Mouse (Mus musculus): ENCODE data around the gene Gm37240. TPM values are rescaled to one million over a fixed set of nuclear protein-coding genes. Genes with fewer than 3 reads are reported as not detected.

Gm37240 gene
- total RNA-seq, 4 experiments from 2014 or later = 1.8 to 2.0 TPM; not detected in 2

- no peak for DNase-seq (ENCODE audit: low spot score in 2 of 2)
These were observed 59.5 kb downstream of the Gm37240 start for GRCm38 (mm10) chr3:85827815-85828214.

DNA sequence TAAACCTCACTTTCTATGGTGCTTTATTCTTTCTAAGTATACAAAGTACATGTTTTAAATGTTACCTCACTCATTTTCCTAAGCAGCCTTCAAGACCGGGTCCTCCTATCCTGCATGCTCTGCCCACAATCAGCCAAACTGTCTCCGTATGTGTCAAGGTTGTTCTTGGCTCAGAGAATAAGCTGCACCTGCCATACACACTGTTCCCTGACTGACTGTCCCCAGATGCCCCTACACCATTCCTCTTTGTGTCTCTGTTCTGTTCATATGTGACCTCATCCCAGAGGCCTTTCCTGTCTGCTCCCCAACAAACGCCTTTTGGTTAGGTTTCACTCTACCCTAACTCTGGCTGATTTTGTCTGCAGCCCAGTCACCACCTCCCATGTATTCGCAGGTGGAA lies 60.0 kb downstream of the Gm37240 start:
- no peak for DNase-seq (ENCODE audit: low spot score in 2 of 2)

DNA sequence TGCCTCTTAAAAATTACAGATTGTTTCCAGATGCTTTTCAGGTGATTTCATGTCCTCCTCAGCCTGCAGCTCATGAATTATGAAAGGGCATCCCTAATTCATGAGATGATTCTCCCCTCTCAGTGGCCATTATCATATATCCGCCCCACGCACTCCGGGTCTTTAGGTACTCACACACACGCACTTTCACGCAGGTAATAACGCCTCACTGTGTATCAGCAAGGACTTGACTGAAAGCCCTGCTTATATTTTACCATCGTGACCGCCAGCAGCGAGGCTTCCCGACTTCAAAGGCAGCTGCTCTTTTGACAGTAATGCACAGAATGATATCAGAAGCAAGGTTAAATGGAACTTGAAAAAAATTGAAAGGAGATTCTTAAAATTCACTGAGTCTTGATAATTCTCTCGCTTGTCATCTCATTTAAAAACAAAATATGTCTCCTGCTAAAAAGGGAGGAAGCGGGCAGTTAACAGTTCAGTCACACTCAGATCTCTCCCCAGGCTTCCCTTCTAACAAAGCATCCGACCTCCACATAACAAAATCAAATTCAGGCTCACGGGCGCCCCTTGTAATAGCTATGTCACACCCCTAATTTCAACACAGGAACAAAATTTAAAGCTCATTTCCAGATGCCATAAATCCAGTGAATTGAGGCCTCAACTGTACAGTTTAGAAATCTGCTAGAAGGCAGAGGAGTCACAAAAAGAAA lies 66.3 kb downstream of the Gm37240 start:
- no peak for DNase-seq (ENCODE audit: low spot score in 2 of 2)

DNA sequence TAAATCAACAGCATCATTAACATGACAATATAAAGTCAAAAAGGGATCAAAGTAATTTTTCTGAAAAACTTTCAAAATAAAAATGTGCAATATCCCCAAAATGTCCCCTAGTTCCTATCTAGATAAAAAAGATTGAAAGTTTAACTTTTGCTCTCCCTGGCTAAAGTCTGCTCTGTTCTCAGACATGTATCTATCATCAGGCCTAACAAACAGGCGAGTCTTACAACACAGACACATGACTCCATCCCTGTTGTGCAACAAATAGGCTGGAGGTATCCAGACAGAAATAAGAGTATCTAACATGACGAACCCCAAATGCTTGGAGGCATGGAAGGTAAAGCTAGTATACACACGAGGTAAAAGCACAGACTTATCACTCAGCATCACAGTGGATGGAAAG lies 68.0 kb downstream of the Gm37240 start:
- no peak for DNase-seq (ENCODE audit: low spot score in 2 of 2)

- DNase-seq (ENCODE audit: low spot score in 2 of 2) = no peak
These were observed 70.1 kb downstream of the Gm37240 start, which contains the start of gene Fam160a1 for GRCm38 (mm10) chr3:85817191-85817590. TSS of gene Fam160a1 (minus strand) at chr3:85817291.

DNA sequence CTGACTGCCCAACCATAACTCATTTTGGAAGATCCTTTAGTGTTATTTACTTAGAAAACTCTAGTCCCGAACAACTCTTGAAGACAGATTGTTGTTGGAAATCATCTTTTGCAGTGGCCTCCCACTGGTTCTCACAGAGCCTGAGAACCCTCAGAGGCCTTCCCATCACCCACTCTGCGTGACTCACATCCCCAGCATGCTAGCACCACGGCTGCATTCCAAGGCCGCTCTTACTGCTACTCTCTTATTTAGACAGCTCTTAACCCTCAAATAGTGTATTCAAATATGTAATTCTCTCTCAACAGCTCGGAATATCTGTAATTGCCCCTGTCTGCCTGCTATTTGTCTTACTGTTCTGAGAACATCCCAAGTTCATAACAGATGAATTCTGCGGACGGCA lies 73.1 kb downstream of the Gm37240 start:
- DNase-seq (ENCODE audit: low spot score in 2 of 2) = peak; percentile 37 to 44

DNA sequence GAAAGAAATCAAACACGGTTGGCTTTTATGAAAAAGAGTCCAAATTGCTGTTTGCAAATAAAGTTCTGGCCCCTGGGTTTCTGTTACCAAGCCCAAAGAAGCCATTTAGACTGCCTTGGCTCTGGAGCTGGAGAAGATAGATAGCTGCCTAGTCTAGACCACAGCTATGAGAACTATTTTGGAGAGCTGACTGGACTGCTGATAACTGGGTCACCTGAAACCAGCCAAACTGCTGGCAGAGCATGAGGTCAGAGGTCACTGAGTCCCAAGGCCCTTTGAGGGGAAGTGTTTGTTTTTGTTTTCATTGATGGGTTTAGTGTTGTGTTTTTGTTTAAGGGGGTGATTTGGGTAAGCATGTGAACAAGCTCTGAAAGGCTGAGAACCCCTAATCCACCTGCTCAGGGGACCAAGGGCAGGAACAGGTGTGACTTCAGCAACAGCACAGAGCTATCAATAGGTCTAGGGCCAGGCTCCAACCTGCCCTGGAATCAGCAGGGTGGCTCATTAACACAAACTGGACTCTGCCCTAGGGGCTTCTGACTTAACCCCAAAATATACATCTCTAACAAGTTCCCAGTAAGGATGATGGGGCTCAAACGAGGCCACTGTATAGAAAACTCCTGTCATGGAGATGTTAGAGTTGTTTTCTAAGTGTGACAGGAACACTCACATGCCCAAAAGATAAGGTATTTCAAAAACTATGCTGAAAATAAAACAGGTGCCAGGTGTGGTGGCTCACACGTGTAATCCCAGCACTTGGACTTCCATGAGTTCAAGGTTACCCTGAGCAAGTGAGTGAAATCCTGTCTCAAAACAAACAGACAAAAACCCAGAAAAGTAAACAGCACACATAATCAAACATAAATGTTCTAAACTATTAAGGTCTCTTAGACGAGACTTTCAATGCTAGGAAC lies 74.0 kb downstream of the Gm37240 start:
- DNase-seq (ENCODE audit: low spot score in 2 of 2) = no peak

DNA sequence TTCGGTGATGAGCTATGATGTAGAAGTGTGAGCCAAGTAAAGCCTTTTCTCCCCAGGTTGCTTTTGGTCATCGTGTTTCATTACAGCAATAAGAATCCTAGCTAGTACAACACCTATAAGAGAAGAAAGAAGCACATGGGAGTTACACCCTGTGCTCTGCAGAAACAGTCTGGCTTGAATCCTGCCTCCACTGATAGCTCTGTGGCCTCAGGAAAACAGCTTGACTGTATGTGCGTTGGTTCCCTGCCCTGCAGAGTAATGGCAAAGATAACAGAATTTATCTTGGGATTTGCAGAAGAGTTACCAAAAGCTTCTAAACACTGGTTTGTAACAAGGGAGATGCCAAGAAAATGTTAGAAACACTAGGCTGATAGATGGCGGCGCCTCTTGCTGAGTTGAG lies 75.3 kb downstream of the Gm37240 start:
- DNase-seq (ENCODE audit: low spot score in 2 of 2) = no peak

- DNase-seq (ENCODE audit: low spot score in 2 of 2) = no peak
These were observed 94.2 kb downstream of the Gm37240 start for GRCm38 (mm10) chr3:85793166-85793565.

DNA sequence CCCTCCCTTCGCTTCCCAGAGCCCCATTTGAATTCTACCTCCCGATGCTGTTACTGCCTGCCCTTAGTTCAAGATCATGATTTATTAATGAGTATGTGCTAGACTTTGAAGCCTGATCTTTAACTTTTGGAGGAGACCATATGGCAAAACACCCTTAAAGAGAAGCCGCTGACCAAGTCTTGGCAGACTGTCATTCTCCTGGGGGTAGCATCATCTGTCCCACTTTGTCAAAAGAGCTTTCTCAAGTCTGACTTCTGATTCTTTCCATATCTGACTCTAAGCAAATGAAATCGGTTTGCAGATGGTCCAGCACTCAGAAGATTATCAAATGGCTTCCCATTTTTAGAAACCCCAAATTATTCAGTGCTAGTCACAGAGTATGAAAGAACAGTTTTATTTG lies 97.6 kb downstream of the Gm37240 start:
- DNase-seq (ENCODE audit: low spot score in 2 of 2) = no peak

DNA sequence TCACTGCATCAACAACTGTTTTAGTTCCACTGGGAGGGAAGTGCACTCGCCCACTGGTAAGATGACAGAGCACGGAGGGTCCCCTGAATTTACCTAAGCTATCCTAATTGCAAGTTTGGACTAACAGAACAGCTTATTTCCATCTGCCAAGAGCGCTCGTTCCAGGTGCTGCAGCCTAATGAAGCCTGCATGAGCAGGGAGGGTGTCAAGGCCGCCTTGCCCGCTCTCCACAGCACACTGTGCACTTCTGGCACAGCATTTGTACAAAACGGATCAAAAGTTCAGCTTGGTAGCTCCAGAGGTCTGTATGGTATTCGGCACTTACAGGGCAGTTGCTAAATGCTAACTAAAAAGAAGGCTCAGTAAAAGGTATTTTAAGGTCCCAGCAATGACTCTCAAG lies 100.8 kb downstream of the Gm37240 start:
- no peak for DNase-seq (ENCODE audit: low spot score in 2 of 2)

- DNase-seq (ENCODE audit: low spot score in 2 of 2) = no peak
These were observed 106.4 kb downstream of the Gm37240 start for GRCm38 (mm10) chr3:85780906-85781305.

DNA sequence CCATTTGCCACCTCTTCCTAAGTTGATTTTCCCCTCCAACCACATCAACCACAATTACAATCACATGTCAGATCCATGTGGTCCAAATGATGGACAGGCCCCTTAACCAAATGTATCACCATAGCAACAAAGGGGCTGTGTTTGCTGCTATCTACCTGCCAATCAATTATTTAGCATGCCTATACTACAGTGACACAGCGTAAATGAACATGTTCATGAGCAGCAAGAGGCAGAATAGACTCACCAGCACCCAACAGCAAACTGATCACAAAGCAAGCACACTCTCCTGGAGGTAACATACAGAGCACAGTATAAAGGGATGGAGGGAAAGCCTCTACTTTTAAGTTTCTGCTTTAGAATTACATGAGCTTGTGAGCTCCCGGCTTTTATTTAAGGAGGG lies 107.0 kb downstream of the Gm37240 start:
- no peak for DNase-seq (ENCODE audit: low spot score in 2 of 2)

- no peak for DNase-seq (ENCODE audit: low spot score in 2 of 2)
These were observed 109.5 kb downstream of the Gm37240 start for GRCm38 (mm10) chr3:85777841-85778240.

DNA sequence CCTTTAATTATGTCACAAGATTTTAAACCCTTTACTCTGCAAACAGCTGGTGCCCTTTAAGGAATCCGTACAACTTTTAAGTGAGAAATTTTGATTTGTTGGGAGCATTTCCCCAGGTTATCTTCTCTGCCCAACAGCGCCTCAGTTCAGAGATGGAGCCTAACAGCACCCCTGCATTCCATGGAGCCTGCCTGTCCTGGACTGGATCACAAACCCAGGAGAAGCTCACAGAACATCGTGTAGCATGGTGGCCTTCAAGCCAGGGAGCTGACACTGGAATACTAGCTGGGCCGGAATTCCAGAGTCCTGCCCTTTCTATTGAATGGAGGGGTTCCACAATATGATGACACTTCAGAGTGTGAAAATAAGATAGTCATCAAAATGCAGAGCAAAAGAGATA lies 110.0 kb downstream of the Gm37240 start:
- DNase-seq (ENCODE audit: low spot score in 2 of 2) = no peak

GRCm38 (mm10) chr3:85776707-85777106 lies 110.6 kb downstream of the Gm37240 start:
- DNase-seq (ENCODE audit: low spot score in 2 of 2) = no peak

- DNase-seq (ENCODE audit: low spot score in 2 of 2) = no peak
These were observed 111.2 kb downstream of the Gm37240 start for GRCm38 (mm10) chr3:85776126-85776525.

- no peak for DNase-seq (ENCODE audit: low spot score in 2 of 2)
These were observed 113.4 kb downstream of the Gm37240 start for GRCm38 (mm10) chr3:85773886-85774285.

DNA sequence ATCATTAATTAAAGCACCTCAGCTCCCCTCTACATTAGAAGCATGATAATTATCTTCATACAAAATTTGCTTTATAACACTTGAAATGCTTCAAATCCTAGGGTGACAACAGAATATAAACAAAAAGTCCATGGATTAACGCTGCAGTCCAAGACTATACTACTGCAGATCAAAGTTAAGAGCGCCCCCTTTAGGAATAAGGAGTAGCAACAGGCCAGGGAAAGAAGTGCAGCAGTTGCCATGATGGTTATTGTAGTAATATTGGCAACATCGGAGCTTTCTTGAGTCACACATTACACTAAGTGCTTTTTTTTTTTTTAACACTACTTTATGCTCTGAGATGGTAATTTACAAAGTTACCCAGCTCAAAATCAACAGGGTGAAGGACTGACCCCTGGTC lies 113.9 kb downstream of the Gm37240 start:
- DNase-seq (ENCODE audit: low spot score in 2 of 2) = no peak

DNA sequence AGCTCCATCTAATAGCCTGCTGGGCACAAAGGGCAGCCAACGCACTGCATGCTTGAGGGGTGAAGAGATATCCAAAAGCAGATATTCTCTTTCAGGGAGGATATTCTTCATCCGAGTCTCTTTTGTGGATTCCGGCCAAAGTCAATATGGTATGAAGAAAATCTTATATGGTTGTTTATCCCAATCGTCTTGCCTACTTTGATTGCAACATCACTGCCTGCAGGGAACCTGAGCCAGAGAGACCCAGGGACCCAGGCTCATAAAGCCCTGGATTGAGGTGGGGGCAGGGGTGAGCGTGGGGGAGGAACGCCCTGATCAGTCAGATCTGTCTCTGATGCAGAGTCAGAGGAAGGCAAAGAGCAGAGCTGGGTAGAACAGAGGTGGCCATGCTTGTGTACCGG lies 122.4 kb downstream of the Gm37240 start:
- DNase-seq (ENCODE audit: low spot score in 2 of 2) = no peak

DNA sequence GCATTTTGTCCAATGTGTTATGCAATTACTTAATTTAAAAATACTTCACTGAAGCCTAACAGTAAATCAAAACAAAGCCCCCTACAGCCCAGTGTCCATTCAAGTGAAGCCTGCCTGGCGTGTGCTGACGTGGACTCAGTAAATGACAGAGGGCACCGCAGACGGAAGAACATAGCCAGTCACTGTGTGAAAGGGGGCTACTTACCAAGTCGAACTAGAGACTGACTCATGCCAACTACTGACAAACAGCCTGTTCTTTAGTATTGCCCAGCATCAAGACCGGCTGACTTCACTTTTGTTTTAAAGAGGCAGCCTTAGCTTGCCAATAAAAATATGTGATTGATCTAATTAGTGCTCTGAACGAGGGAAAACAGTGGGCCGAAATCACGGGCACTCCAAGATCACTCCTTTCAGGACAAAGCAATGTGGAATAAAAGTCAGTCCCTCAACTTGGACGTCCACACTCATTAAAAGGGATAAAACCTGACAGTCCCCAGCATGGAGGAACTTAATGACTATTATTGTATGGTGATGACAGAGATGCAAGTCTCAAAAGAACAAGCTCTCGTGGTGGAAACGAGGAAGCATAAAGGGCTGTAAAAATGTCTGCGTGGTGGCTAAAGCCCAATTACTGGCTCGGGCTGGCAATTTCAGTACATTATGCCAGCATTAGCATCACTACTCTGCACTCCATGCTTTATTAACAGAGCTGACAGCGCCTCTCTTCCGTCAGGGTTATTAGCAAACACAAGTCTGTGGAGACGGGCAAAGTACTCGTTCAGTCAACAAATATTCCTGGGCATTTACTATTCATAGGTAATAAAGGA lies 123.1 kb downstream of the Gm37240 start:
- no peak for DNase-seq (ENCODE audit: low spot score in 2 of 2)

- no peak for DNase-seq (ENCODE audit: low spot score in 2 of 2)
These were observed 129.4 kb downstream of the Gm37240 start for GRCm38 (mm10) chr3:85757944-85758343.
